Mouse (Mus musculus) embryo, embryonic 11 days (tissue): ENCODE results near the gene C1ql2.
A peak's percentile ranks its signal among the peaks of the same experiment; 100 is the strongest.

Experiments
- DNase-seq: peaks from one replicate; pipeline ENCODE4 v3.0.0-alpha.2; 2015

Gene C1ql2

GRCm38 (mm10) chr1:120389734-120390133 lies 49.4 kb downstream of the C1ql2 start:
- no peak for DNase-seq

GRCm38 (mm10) chr1:120390336-120390735 lies 50.0 kb downstream of the C1ql2 start:
- DNase-seq, result peak; percentile 91
